Mouse (Mus musculus): ENCODE measurements around the gene Ubl5.
"Not testable (repeated sequence)": the region's sequence is repeated elsewhere in the genome, so short reads cannot be mapped to it uniquely, and the experiment has no call there.

DNA sequence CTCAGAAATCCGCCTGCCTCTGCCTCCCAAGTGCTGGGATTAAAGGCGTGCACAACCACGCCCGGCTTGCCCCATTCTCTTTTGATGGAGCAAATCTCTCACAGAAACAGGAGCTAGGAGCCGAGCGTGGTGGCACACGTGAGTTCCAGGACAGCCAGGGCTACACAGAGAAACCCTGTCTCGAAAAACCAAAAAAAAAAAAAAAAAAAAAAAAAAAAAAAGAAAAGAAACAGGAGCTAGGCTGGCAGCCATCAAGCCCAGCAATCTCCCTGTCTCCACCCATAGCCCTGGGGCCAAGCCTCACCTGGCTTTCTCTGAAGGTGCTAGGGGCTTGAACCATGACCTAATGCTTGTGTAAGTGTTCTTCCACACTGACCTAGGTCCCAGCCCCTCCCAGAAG lies 7.0 kb upstream of the Ubl5 start:
- TF ChIP-seq CTCF (conservative IDR thresholded peaks at IDR 0.05; ENCODE audit: insufficient read depth, insufficient read length, low read depth, low read length); POLR2A (IDR thresholded peaks at IDR 0.05; ENCODE audit: low read depth, low read length): not testable (repeated sequence)
